In genomic region chr9:94653827-94654226, GRCm38 (mm10) we compare ENCODE assay signal across 28 mouse cellular contexts.
"Had no signal": no experiment of that assay in that cellular context is flagged by ENCODE, and none has a peak within 500 bp of the region (broad histone marks: within the 10 kb centered on the region; RNA-seq: fewer than 3 reads in every experiment).

No protein-coding gene starts in this region.

- H3K36me3 ChIP-seq: embryonic facial prominence, embryonic 10.5 days; embryonic facial prominence, embryonic 12.5 days; embryonic facial prominence, embryonic 13.5 days; embryonic facial prominence, embryonic 15.5 days; forebrain, embryonic 10.5 days; forebrain, embryonic 12.5 days; forebrain, embryonic 15.5 days; heart, embryonic 10.5 days had no signal

- H3K4me3 ChIP-seq: embryonic facial prominence, embryonic 10.5 days; embryonic facial prominence, embryonic 12.5 days; embryonic facial prominence, embryonic 13.5 days; embryonic facial prominence, embryonic 15.5 days; erythroblast, embryonic 14.5 days; forebrain, embryonic 10.5 days; forebrain, embryonic 12.5 days; forebrain, embryonic 13.5 days; forebrain, embryonic 15.5 days; gastrocnemius, adult 2 months; heart, adult 2 months; heart, embryonic 10.5 days had no signal

- H3K9me3 ChIP-seq: embryonic facial prominence, embryonic 10.5 days; embryonic facial prominence, embryonic 12.5 days; embryonic facial prominence, embryonic 13.5 days; embryonic facial prominence, embryonic 15.5 days; forebrain, embryonic 10.5 days; forebrain, embryonic 12.5 days; forebrain, embryonic 13.5 days; forebrain, embryonic 15.5 days; heart, embryonic 10.5 days had no signal

- H3K27ac ChIP-seq: embryonic facial prominence, embryonic 10.5 days; embryonic facial prominence, embryonic 12.5 days; embryonic facial prominence, embryonic 13.5 days; embryonic facial prominence, embryonic 15.5 days; forebrain, embryonic 10.5 days; forebrain, embryonic 12.5 days; forebrain, embryonic 13.5 days; forebrain, embryonic 15.5 days; gastrocnemius, adult 2 months; heart, adult 2 months; heart, embryonic 10.5 days had no signal

- DNase-seq: cerebellum, adult 9-10 months; cerebellum, adult 9-11 months; cerebellum, postnatal 10 days; cerebellum, postnatal 14 days; cerebellum, postnatal 25 days; cerebellum, postnatal 36 days; embryo, embryonic 11 days; forebrain, postnatal 0 days; gastrocnemius, adult 2 months; gastrocnemius, postnatal 10 days; gastrocnemius, postnatal 14 days; gastrocnemius, postnatal 25 days; gastrocnemius, postnatal 36 days; heart, adult 11 months; heart, adult 18-20 months; heart, adult 2 months had no signal

- H3K27me3 ChIP-seq: embryonic facial prominence, embryonic 12.5 days; embryonic facial prominence, embryonic 13.5 days; embryonic facial prominence, embryonic 15.5 days; forebrain, embryonic 12.5 days; forebrain, embryonic 13.5 days; forebrain, embryonic 15.5 days had no signal

- ATAC-seq: forebrain, embryonic 13.5 days; forebrain, embryonic 14.5 days; forebrain, embryonic 15.5 days; forebrain, embryonic 16.5 days; forebrain, postnatal 0 days had no signal

- H3K4me1 ChIP-seq: embryonic facial prominence, embryonic 10.5 days; embryonic facial prominence, embryonic 12.5 days; embryonic facial prominence, embryonic 13.5 days; embryonic facial prominence, embryonic 15.5 days; forebrain, embryonic 10.5 days; forebrain, embryonic 12.5 days; forebrain, embryonic 13.5 days; forebrain, embryonic 15.5 days; heart, embryonic 10.5 days had no signal

- H3K4me2 ChIP-seq: embryonic facial prominence, embryonic 12.5 days; embryonic facial prominence, embryonic 13.5 days; embryonic facial prominence, embryonic 15.5 days; forebrain, embryonic 12.5 days; forebrain, embryonic 13.5 days; forebrain, embryonic 15.5 days had no signal

- H3K9ac ChIP-seq: embryonic facial prominence, embryonic 12.5 days; embryonic facial prominence, embryonic 13.5 days; embryonic facial prominence, embryonic 15.5 days; forebrain, embryonic 12.5 days; forebrain, embryonic 13.5 days; forebrain, embryonic 15.5 days; forebrain, postnatal 0 days had no signal
